Mouse (Mus musculus) cerebellum, adult 2 months (tissue): Measurements from ENCODE around the gene Eid3.

Source experiments
- CTCF ChIP-seq: fragments of 200-500 bp; IDR thresholded peaks from 2 replicates; pipeline ENCODE4 v1.5.1; 2011; ENCODE audit warnings: low read depth, mild to moderate bottlenecking, control low read depth, low read length, moderate library complexity, borderline replicate concordance; ENCODE audit not compliant: insufficient read depth
- POLR2A ChIP-seq: fragments of 200-500 bp; IDR thresholded peaks from 2 replicates; pipeline ENCODE4 v1.6.1; 2011; ENCODE audit warnings: low read length, control low read depth, borderline replicate concordance; ENCODE audit not compliant: insufficient read depth

- TF ChIP-seq POLR2A (no peak), CTCF (no peak)
Measured at GRCm38 (mm10) chr10:82875446-82875845, 9.0 kb downstream of the Eid3 start.
